Mouse (Mus musculus) kidney, embryonic 14.5 days (tissue): ENCODE data around the gene Exd1. TPM values are rescaled to one million over a fixed set of nuclear protein-coding genes. Genes with fewer than 3 reads are reported as not detected.

Source experiments
- ATAC-seq: fragments of 200-750 bp; cut with Nextera tagmentation; 2 replicates; pipeline ENCODE4 v1.8.0; 2017; ENCODE audit warnings: moderate number of reproducible peaks, mild to moderate bottlenecking, moderate TSS enrichment, moderate library complexity; ENCODE audit not compliant: low FRiP score, low TSS enrichment
- H3K27ac ChIP-seq: fragments of 300-500 bp; sonication (generic); 2 replicates; pipeline ENCODE4 v1.5.1; 2014; ENCODE audit warnings: low read depth, mild to moderate bottlenecking, low read length, moderate library complexity, mixed read lengths
- H3K27me3 ChIP-seq: fragments of 300-500 bp; sonication (generic); 2 replicates; pipeline ENCODE4 v1.6.1; 2014; ENCODE audit warnings: mild to moderate bottlenecking, low read length; ENCODE audit not compliant: control insufficient read depth, insufficient read depth
- H3K36me3 ChIP-seq: fragments of 300-500 bp; sonication (generic); 2 replicates; pipeline ENCODE4 v1.6.1; 2014; ENCODE audit warnings: low read length, mixed read lengths; ENCODE audit not compliant: control insufficient read depth, insufficient read depth
- H3K4me1 ChIP-seq: fragments of 300-500 bp; sonication (generic); 2 replicates; pipeline ENCODE4 v1.6.1; 2014; ENCODE audit warnings: low read length, mixed read lengths; ENCODE audit not compliant: control insufficient read depth, insufficient read depth
- H3K4me2 ChIP-seq: fragments of 300-500 bp; sonication (generic); replicated peaks from 2 replicates; pipeline ENCODE4 v1.6.1; 2014; ENCODE audit warnings: low read depth, mild to moderate bottlenecking, low read length
- H3K4me3 ChIP-seq: fragments of 300-500 bp; sonication (generic); 2 replicates; pipeline ENCODE4 v1.5.1; 2014; ENCODE audit warnings: mild to moderate bottlenecking, low read length
- H3K9ac ChIP-seq: fragments of 300-500 bp; sonication (generic); 2 replicates; pipeline ENCODE4 v1.6.1; 2014; ENCODE audit warnings: low read depth, mild to moderate bottlenecking, low read length, moderate library complexity
- H3K9me3 ChIP-seq: fragments of 300-500 bp; sonication (generic); 2 replicates; pipeline ENCODE4 v1.6.1; 2016; ENCODE audit warnings: low read length; ENCODE audit not compliant: control insufficient read depth
- whole genome bisulfite sequencing: fragments of 180-500 bp; shearing (Covaris S2); extraction: QIAGEN DNeasy Blood & Tissue Kit; methylation state at CpG from one replicate; pipeline ENCODE4 v1.1.7; 2014; 5-methylcytosine and 5-hydroxymethylcytosine counted together
- polyA plus RNA-seq: library from polyadenylated mRNA; unstranded; fragments of >200 nt; fragmentation: Nextera tagmentation; extraction: Ambion mirVana; gene quantifications from 2 replicates; pipeline ENCODE4 v1.2.1, GENCODE M21; 2014

The Exd1 gene
- polyA plus RNA-seq, 1 experiment from 2014 or later = 0.38 TPM

- Histone ChIP-seq H3K36me3 (no peaks in the 10 kb centered on the region), H3K4me1 (peaks cover 9% of the 10 kb centered on the region; the same call in 1 of the 2 replicates), H3K4me3 (peak overlapping the region; percentile 83; the same call in 1 of the 2 replicates), H3K4me2 (peak overlapping the region; percentile 51), H3K9me3 (no peaks in the 10 kb centered on the region), H3K27me3 (no peaks in the 10 kb centered on the region), H3K9ac (peak overlapping the region; percentile 68; the same call in 1 of the 2 replicates), H3K27ac (no peak overlapping the region)
- ATAC-seq = no peak
- 78% methylated on average over 5 of the region's 5 CpGs for WGBS
Measured at GRCm38 (mm10) chr2:119548691-119549090, 1.3 kb upstream of the Exd1 start.

GRCm38 (mm10) chr2:119548371-119548660, 889 bp upstream of the Exd1 start:
- H3K27ac ChIP-seq = no peak overlapping the region
- peaks cover 9% of the 10 kb centered on the region; the same call in 1 of the 2 replicates for H3K4me1 ChIP-seq
- H3K36me3 ChIP-seq = no peaks in the 10 kb centered on the region
- peak overlapping the region; percentile 68; the same call in 1 of the 2 replicates for H3K9ac ChIP-seq
- H3K9me3 ChIP-seq = no peaks in the 10 kb centered on the region
- H3K27me3 ChIP-seq = no peaks in the 10 kb centered on the region
- H3K4me2 ChIP-seq = peak overlapping the region; percentile 51
- peak overlapping the region; percentile 83 for H3K4me3 ChIP-seq
- 2% methylated on average over 3 of the region's 3 CpGs for WGBS
- no peak for ATAC-seq

- H3K4me3 ChIP-seq = peak overlapping the region; percentile 83
- under 1% methylated on average over 30 of the region's 30 CpGs for WGBS
- no peaks in the 10 kb centered on the region for H3K36me3 ChIP-seq
- peaks cover 9% of the 10 kb centered on the region; the same call in 1 of the 2 replicates for H3K4me1 ChIP-seq
- H3K9ac ChIP-seq = no peak overlapping the region
- H3K27ac ChIP-seq = peak overlapping the region; percentile 20; the same call in 1 of the 2 replicates
- H3K9me3 ChIP-seq = no peaks in the 10 kb centered on the region
- ATAC-seq = peak; percentile 75
- no peaks in the 10 kb centered on the region for H3K27me3 ChIP-seq
- H3K4me2 ChIP-seq = peak overlapping the region; percentile 51
Measured at GRCm38 (mm10) chr2:119546848-119547521, 442 bp downstream of the Exd1 start.

GRCm38 (mm10) chr2:119543656-119544055, 3.8 kb downstream of the Exd1 start:
- H3K4me3 ChIP-seq = no peak overlapping the region
- H3K27ac ChIP-seq = no peak overlapping the region
- no peaks in the 10 kb centered on the region for H3K27me3 ChIP-seq
- H3K36me3 ChIP-seq = no peaks in the 10 kb centered on the region
- ATAC-seq = no peak
- H3K4me2 ChIP-seq = no peak overlapping the region
- 89% methylated on average over 2 of the region's 2 CpGs for WGBS
- peaks cover 5% of the 10 kb centered on the region; the same call in 1 of the 2 replicates for H3K4me1 ChIP-seq
- H3K9ac ChIP-seq = no peak overlapping the region
- H3K9me3 ChIP-seq = no peaks in the 10 kb centered on the region

- H3K4me2 ChIP-seq = no peak overlapping the region
- no peaks in the 10 kb centered on the region for H3K4me1 ChIP-seq
- no peaks in the 10 kb centered on the region for H3K27me3 ChIP-seq
- 32% methylated on average over 1 of the region's 1 CpGs for WGBS
- ATAC-seq = no peak
- H3K4me3 ChIP-seq = no peak overlapping the region
- H3K9ac ChIP-seq = no peak overlapping the region
- no peaks in the 10 kb centered on the region for H3K9me3 ChIP-seq
- no peak overlapping the region for H3K27ac ChIP-seq
- no peaks in the 10 kb centered on the region for H3K36me3 ChIP-seq
Measured at GRCm38 (mm10) chr2:119542106-119542505, 5.3 kb downstream of the Exd1 start.

- WGBS = 84% methylated on average over 9 of the region's 9 CpGs
- no peak overlapping the region for H3K4me3 ChIP-seq
Measured at GRCm38 (mm10) chr2:119538802-119539201, 8.6 kb downstream of the Exd1 start.

GRCm38 (mm10) chr2:119525422-119525821, 22.0 kb downstream of the Exd1 start:
- H3K36me3 ChIP-seq = no peaks in the 10 kb centered on the region
- no peaks in the 10 kb centered on the region for H3K27me3 ChIP-seq
- H3K27ac ChIP-seq = no peak overlapping the region
- no peaks in the 10 kb centered on the region for H3K4me1 ChIP-seq
- no peak for ATAC-seq
- H3K9me3 ChIP-seq = no peaks in the 10 kb centered on the region
- WGBS = 44% methylated on average over 4 of the region's 4 CpGs
- H3K4me3 ChIP-seq = no peak overlapping the region
- no peak overlapping the region for H3K4me2 ChIP-seq
- no peak overlapping the region for H3K9ac ChIP-seq

More at GRCm38 (mm10) chr2:119538802-119539201, 8.6 kb downstream of the Exd1 start:
- no peak overlapping the region for H3K9ac ChIP-seq
- H3K4me2 ChIP-seq = no peak overlapping the region
- H3K27me3 ChIP-seq = no peaks in the 10 kb centered on the region
- no peaks in the 10 kb centered on the region for H3K9me3 ChIP-seq
- ATAC-seq = no peak
- no peak overlapping the region for H3K27ac ChIP-seq
- no peaks in the 10 kb centered on the region for H3K36me3 ChIP-seq
- no peaks in the 10 kb centered on the region for H3K4me1 ChIP-seq

GRCm38 (mm10) chr2:119523836-119524235, 23.6 kb downstream of the Exd1 start:
- H3K27ac ChIP-seq = no peak overlapping the region
- no peaks in the 10 kb centered on the region for H3K27me3 ChIP-seq
- H3K36me3 ChIP-seq = no peaks in the 10 kb centered on the region
- H3K4me1 ChIP-seq = no peaks in the 10 kb centered on the region
- WGBS = 69% methylated on average over 4 of the region's 4 CpGs
- H3K9ac ChIP-seq = no peak overlapping the region
- H3K4me3 ChIP-seq = no peak overlapping the region
- H3K9me3 ChIP-seq = no peaks in the 10 kb centered on the region
- no peak for ATAC-seq
- H3K4me2 ChIP-seq = no peak overlapping the region

- no peak overlapping the region for H3K4me2 ChIP-seq
- no peak for ATAC-seq
- no peak overlapping the region for H3K27ac ChIP-seq
- H3K9ac ChIP-seq = no peak overlapping the region
- H3K27me3 ChIP-seq = no peaks in the 10 kb centered on the region
- H3K36me3 ChIP-seq = no peaks in the 10 kb centered on the region
- H3K4me3 ChIP-seq = no peak overlapping the region
- H3K4me1 ChIP-seq = no peaks in the 10 kb centered on the region
- WGBS = 78% methylated on average over 7 of the region's 7 CpGs
- H3K9me3 ChIP-seq = no peaks in the 10 kb centered on the region
Measured at GRCm38 (mm10) chr2:119520550-119520949, 26.9 kb downstream of the Exd1 start.
